Mouse (Mus musculus): ENCODE measurements at regions not wholly inside any gene's neighbourhood (a gene's known extent, or its start where the extent isn't known, plus 50 kb on each side); places are given as distances from the start of the nearest gene placed in this dataset.

DNA sequence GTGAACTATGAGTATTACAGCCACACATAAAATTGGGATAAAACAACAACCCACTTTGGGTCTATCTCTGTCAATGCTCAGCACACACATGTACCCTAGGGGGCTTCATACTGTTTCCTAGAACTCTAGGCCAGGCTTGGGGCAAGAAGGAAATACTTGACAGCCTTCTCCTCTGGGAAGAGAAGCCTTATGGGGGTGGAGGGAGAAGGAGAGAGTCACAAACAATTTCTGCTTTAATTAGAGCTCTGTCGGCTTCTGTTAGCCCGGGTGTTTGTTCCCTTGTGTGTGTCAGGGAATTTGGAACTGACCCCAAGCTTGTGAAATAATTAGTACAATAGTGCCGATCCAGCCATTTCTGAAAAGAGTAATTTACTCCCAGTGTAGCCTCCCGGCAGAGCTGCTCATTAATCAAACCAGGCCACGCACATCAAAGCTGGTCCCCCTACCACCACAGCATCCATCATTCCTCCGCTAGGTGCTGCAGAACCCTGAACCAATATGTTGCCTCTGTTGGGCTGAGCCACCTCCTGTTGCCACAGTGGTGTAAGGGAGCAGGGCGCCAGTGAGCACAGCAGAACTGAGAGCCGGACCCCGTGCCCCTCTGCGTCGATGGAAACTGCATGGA, 307.3 kb downstream of the Tmem114 start:
- peak; percentile 18 to 20 for DNase-seq

DNA sequence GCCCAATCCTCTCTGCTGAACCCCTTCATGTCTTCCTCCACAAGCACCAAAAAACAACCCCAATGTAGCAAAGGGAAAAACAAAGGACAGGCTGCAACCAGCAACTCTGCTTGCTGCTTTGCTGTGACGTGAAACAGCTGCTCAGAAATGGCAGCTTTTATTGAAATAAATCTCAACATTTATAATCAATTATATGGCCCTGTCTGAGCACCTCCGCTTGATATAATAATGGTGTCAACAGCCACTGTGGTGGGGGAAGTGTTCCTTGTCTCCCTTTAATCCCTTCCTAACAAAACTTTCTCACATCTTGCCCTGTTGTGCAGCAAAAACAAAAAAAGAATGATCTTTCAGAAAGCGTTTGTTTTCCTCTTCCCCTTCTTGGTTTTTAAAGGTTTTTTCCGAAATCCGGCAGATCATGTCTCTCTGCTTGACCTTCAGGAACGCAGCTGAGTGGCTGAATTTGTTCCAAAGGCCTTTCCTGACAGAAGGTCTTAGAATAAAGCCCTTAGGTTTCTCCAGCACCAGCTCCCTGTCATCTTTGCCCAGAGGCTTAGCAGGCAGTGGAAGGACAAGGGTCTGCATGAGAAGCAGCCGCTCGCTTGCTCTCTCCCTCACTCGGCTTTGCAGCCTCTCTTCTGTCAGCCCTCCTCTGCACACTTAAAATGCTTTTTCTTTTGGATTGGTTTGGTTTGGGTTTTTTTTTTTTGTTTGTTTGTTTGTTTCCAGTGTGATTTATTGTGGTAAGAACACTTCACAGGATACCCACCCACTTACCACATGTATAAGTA, 313.4 kb downstream of the Tmem114 start:
- no peak for DNase-seq

DNA sequence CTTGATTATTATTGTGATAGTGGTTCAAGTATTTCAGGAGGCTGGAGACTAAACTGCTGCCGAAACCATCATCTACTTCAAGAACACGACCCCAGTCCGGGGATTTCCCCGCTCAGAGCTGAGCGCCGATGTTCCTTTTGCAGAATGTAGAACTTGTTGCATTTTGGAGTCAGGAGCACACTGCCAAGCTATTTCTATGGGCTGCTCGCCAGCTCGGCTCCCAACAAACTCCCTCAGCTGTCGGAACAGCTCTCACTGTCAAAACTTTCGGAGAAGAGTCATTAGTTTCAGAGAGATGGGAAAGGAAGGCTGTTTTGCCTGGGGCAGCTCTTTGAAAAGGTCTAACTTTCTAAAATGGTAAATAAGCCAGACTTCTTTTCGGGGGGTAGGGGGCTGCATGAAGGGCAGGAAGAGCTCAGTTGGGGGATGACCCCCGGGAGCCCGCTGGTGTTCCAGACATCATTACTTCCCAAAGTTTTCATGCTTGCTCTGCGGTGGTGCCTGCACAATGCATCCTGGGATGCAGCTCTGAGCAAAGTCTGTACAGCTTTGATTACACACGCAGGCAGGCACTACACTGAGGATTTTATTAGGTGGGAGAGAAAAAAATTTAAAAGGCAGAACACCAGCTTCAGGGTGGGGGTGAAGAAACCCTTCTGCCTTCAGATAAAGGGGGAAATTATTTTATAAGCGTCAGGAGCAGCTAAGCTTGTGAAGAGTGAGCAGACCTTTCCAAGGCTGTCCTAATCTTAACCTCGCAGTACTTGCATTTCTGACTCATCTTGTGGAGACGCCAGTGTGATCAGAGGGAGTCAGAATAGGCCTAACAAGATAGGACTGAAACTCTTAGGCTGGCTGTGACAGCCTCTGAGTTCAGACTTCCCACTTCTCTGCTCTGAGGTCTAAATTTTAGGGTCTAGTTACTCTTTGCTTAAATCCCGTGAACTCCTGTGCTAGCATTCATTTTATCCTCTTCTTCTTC, 316.5 kb downstream of the Tmem114 start:
- peak; percentile 52 to 55 for DNase-seq

DNA sequence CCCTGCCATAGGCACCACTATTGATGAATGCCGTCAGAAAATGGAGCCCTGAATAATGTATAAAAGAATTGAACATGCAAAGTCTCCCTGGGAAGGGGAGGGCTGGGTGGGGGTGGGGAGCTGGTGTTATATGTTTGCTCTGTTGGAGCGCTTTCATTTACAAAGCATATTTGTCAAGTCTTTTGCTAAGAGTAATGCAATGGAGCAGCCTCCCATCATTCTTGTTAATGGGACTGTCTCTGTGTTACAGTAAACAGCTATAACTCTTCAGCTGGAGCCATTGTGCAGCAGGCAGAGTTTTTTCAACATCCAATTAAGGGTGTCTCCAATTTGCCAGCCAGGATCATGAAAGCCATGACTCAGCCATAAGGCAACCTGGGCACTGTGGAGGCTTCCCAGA, 345.9 kb downstream of the Tmem114 start:
- DNase-seq: no peak

DNA sequence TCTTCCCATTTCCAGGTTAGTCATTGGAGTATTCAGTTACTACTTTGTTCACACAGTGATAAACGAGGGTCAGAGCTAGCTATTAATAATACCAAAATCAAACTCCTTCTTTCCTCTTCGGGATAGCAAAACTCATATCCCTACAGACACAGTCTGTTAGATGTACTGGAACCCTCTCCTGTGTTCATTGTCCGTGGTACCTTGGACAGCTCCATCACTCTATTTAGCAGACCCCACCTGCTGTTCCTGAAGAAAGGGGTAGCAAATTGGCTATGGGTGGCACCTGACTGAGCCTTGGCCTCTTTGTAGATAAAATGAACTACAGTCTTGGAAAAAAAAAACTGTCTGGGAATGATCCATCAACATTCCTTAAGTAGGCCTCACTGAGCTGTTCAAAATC, 346.5 kb downstream of the Tmem114 start:
- no peak for DNase-seq

DNA sequence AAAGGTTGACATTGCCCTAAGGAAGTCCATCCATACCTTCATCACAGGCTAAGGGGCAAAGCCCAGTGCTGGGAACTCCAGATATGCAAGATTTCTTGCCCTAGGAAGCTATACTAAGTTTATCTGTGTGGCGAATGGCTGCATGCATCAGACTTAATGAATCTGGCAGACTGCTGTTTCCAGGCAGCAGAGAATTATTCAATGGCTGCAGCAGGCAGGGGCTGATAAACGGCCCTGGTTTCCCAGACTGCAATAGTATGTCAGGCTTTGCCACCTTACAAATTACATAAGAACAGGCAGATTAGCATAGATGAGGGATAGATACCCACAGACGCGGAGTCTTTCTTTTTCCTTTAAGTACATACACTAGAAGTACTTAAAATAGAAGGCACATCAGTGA, 350.2 kb downstream of the Tmem114 start:
- DNase-seq: peak in 1 of 2 experiments; percentile 2

DNA sequence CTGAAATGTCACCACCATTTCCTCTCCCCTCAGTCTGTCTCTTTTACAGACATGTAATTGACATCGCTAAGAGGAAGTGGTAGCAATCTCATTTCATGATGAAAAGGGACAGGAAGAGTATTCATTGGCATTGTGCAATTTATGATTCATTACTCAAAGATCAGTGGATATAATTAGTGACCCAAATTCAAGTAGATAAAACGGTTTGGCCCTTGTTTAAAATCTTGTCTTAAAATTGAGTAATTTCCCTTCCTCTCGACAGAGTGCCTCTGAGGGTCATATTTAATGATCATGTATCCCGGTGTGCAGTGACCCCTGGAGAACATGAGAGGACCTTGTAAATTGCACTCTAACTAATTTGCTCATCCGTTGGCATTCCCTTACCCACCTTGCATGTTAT, 371.0 kb downstream of the Tmem114 start:
- DNase-seq: no peak

DNA sequence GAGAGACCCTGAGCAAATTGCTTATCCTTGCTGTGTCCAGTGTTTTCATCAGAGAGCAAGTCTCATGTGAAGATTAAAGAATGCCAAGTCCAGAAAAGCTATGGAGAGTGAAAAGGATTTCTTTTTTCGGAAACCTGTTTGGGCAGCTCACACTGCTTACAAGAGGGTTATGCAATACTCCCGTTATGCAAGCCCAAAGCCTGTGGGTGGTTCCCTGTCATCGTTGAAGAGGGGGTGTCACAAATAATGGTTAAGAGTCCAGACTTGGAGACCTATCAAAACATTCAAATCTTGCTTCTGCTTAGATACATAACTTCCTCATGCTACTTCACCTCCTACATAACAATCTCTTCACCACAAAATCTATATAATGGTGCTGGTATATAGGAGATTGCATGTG, 416.0 kb downstream of the Tmem114 start:
- peak; percentile 38 to 41 for DNase-seq

DNA sequence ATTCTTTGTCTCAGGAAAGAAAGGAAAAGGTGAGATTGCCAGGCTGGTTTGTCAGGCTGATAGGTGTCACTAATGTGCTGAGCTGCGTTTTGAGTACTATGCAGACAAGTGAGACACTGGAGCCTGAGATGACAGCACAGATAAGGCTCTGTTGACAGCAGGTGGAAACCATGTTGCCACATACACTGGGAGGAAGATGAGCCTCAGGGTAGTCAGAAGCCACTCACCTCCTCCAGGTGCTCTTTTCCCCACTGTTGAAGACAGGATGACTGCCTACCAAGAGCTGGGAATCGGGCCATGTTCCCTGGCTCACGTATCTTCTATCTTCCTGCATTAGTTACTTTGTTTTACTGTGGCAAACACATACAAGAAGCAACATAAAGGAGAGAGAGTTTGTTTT, 418.3 kb downstream of the Tmem114 start:
- DNase-seq: no peak

DNA sequence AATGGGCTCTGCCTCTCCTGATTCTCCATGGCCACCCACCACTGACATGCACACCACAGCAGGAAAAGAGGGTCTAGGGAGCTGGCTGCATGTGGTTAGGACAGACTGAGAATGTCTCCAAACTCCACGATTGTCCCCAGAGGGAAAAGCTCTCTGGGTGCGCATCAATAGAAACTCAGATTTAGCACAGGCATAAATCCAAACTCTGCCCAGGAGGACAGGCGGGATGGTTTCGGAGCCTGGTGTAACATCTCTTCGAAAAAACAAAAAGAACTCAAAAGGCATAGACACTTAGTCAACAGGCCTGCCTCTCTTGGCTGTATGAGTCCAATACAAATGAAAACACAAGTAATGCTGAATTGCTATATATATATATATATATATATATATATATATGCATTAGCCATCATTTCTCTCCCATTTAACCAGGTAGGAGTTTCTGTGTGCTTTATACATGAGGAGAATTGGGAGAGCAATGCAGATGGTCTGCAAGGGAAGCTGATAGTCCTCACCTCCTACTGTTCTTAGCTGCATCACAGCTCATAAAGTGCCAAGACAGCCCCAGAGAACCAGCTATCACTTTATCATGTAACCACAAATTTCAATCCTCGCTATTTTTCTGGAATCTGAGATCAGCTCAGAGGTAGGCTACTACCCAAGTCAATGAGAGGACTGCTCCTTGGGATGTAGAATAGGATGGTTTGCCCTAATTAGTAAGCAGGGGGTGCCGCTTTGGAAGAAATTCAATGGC, 422.4 kb downstream of the Tmem114 start:
- DNase-seq: no peak

DNA sequence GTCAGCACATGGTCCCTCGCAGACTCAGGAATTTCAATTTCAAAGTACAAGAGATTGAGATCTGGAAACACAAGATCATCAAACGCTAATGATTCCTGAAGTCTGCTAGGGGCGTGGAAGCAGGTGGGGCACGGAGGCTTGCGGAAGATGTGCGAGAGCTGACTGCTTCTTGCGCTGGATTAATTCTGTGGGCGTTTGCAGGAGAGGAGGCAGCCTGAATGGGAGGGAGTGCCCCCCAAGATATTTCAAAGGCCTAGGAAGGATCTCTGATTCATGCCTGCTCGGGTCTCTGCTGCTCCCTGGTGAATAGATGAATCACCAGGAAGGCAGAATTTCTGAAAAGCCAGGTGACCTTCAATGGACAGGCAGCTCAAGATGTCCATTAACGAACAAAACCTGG, 442.1 kb downstream of the Tmem114 start:
- no peak for DNase-seq

DNA sequence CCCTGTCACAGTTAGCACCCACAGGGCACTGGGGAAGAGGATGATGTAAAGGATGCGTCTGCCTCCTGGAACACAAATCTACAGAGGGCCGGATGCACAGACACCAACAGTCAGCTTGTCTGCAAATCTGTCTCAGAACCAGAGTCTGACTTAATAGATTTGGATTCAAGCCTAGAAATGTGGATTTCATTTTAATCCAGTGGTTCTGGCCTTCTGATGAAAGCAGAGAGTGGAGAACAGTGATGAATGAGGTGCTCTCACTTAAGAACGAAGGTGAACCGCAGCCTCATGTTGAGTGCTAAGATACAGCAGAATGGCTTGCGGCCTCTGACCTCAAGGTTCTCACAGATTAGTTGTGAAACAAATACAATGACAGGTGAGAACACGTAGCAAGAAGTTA, 446.5 kb downstream of the Tmem114 start:
- no peak for DNase-seq

DNA sequence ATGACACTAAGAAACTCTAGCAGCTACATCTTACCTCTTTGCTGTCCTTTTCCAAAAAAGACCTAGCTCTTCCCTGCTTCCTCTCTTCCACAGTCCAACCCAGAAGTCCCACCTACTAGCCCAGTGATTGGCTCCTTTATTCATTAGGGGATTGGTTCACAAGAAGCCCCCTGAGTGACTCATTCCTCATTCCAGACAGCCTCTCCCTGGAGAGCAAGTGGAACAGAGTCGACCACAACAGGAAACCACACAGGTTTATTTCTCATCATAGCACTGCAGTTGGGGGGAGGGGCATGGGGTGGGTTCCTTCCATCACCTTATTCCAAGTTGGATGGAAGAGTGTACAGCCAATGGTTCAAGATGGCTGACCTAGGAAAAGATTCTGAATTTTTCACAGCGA, 473.3 kb downstream of the Tmem114 start:
- DNase-seq: no peak

DNA sequence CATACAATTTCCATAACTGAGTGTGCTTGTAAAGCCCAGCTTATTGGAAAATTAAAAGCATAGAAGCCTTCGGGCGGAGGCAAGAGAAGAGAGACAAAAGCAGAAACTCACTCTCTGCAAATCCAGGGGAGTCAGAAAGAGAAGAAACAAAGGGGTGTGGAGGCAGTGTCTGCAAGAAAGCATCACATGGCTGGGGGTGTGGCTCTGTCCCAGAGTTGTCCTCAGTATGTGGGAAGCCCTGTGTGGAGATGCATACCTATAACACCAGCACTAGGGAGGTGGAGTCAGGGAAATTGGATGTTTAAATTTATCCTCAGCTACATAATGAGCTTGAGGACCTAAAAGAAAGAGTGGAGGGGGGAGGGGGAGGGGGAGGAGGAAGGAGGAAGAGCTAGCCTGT, 482.6 kb downstream of the Tmem114 start:
- no peak for DNase-seq

DNA sequence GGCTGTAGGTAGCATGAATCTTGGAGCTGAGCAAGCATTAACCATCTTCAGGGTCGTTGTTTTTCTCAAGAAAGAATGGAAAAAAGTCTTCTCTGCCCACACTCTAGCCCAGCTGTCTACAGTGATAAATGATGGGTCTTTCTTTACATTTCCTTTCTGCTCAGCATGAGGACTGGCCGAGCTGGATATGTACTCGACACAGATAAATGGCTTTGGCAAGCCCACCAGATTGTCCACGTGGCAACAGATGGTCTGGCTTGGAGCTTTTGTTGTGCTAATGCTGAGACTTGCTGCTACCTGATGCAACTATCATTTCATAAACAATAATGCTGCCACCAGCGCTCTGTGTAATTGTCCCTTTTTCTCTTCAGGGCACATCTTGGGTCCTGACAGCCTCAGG, 487.8 kb downstream of the Tmem114 start:
- no peak for DNase-seq

DNA sequence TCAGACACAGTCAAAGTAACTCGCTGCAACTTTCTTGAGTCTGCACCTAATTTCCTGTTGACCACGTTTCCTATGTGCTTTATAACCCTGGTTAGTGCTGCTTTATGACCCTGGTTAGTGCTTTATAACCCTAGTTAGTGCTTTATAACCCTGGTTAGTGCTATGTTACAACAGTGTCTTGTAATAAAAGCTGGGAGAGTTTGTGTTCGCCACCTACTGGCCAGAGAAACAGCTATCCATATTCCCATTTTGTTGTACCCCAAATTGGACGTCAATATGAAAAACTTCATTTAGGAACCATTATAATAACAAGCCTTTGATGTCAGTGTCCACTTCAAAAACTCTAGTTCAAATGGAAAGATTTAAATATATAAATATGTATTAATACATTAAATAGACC, 492.6 kb downstream of the Tmem114 start:
- DNase-seq: no peak

DNA sequence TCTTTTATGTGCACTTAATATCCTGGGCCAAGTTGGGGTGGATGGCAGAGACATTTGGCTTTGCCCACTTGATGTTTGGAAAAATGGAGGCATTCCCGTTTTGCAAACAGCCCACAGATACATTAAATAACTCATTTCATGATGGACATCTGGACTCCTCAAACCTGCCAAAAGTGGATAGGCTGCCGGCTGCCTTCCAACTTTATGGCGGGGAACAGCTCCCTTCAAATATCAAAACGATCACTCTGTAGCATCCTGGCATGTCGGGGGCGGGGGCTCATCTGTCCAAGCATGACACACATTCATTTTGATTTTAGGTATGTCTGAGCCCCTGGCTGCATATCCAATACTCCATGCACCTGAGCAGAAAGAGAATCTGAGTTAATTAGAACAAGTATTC, 493.3 kb downstream of the Tmem114 start:
- DNase-seq: no peak

DNA sequence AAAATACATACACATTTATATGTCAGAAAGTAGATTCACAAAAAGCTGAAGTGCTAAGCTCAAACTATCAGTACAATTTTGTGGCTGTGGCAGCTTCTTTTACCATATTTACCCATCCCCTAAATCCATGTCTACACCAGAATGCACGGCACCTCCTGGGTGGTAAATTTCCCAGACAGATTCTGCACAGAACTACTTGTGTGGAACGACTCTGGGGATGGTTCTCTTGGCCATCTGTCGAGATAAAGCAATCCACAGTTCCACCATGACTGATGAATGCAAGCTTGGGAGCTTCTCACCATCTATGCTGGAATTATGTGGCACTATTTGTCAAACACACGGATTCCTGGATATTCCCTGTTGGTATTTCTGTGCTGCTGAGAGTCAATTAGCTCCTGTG, 495.8 kb downstream of the Tmem114 start:
- peak; percentile 24 to 69 for DNase-seq

DNA sequence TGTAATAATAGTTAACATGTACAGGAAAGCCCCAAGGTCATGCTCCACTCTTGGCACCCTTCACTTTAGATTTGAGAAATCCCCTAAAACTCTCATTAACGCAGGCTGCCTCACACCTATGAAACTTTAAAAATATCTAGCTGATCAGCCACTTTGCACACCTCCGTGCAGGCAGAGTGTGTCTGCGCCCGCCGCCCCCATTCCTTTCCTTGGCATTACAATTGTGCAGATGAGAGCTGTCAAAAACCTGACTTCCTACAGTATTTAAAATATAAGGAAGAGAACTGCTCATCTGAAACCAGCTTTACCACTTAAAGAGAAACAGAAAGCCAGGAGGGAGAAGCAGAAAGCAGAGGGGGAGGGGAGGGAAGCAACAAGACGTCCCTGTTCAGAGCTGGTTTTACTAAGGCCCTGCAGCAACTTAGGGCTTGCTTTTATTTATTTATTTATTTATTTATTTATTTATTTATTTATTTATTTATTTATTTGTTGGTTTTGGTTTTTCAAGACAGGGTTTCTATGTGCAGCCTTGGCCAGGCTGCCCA, 496.5 kb downstream of the Tmem114 start:
- peak in 1 of 2 experiments; percentile 15 for DNase-seq

DNA sequence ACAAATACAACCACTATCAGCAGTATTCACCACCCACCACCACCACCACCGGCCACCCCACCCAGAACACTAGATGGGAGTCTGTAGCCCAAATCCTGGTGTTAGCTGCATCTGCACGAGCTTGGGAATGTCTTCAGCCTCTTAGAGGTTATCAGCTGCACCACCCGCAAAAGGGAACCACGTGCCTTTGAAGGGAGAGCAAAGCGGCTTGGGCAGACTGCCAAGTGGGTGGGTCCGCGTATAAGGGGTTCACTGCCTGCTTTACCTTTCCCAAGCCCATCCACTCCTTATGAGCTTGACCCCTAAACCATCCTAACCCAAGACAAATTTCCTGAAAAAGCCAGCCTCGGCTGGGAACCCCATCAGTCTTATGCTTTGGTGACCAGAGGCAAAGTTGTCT, 497.2 kb downstream of the Tmem114 start:
- no peak for DNase-seq

DNA sequence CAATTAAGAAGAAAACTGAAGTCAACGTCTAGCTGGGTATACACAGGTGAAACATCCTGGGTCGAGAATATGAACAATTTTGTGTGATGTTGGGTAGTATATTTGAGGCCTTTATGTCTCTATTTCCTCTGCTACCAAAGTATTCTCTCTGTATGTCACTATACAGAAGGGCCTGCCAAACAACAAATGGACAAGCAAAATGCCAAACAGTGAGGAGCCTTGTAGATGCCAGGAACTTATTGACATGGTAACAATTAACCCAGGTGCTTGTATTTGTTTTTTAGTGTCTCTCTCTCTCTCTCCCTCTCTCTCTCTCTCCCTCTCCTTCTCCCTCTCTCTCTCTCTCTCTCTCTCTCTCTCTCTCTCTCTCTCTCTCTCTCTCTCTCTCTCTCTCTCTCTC, 529.1 kb downstream of the Tmem114 start:
- no peak for DNase-seq

DNA sequence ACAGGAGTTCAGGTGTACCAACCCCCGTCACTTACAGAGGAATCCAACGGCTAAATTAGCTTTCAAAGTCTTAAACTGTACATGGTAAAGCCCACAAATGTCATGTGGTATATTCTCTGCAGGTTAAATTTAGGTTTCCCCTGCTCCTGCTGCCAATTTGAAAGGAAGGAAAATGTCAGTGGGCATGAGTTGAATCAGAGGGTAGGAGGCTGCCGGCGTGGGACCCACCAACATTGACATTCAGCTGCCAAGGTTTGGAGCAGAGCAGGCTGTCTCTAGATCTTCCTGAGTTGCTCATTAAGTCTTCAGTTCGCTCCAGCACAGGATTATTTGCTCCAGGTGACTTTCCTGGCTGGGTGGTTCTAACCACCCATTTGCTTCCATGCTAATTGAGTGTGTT, 532.1 kb downstream of the Tmem114 start:
- DNase-seq: no peak
